Mouse (Mus musculus) small intestine, adult 2 months (tissue): Measurements from ENCODE around the gene Klhl2. TPM values are rescaled to one million over a fixed set of nuclear protein-coding genes. Genes with fewer than 3 reads are reported as not detected.
A peak's percentile ranks its signal among the peaks of the same experiment; 100 is the strongest.

Experiments used
- H3K27ac ChIP-seq: fragments of 200-500 bp; 2 replicates; pipeline ENCODE4 v1.5.1; 2012; ENCODE audit warnings: low read depth, low read length, control low read depth, inconsistent platforms; ENCODE audit not compliant: insufficient read depth
- H3K27me3 ChIP-seq: fragments of 200-500 bp; 2 replicates; pipeline ENCODE4 v1.6.1; 2012; ENCODE audit warnings: mild to moderate bottlenecking, moderate library complexity, low read length, inconsistent platforms; ENCODE audit not compliant: control insufficient read depth, insufficient read depth
- H3K36me3 ChIP-seq: fragments of 200-500 bp; 2 replicates; pipeline ENCODE4 v1.6.1; 2012; ENCODE audit warnings: mild to moderate bottlenecking, low read length, control low read depth, inconsistent platforms; ENCODE audit not compliant: control insufficient read depth, insufficient read depth
- H3K4me1 ChIP-seq: fragments of 200-500 bp; 2 replicates; pipeline ENCODE4 v1.6.1; 2012; ENCODE audit warnings: low read length, inconsistent platforms, mixed read lengths; ENCODE audit not compliant: control insufficient read depth, insufficient read depth, insufficient read length
- H3K4me3 ChIP-seq: fragments of 200-500 bp; 2 replicates; pipeline ENCODE4 v1.5.1; 2012; ENCODE audit warnings: low read depth, mild to moderate bottlenecking, control low read depth, inconsistent platforms, low read length, moderate library complexity
- CTCF ChIP-seq: fragments of 200-500 bp; IDR thresholded peaks from 2 replicates; pipeline ENCODE4 v1.5.1; 2012; ENCODE audit warnings: low read depth, mild to moderate bottlenecking, control low read depth, inconsistent platforms, low read length, moderate library complexity, mixed read lengths; ENCODE audit not compliant: insufficient replicate concordance, insufficient read length; ENCODE audit errors: extremely low read depth
- POLR2A ChIP-seq: fragments of 200-500 bp; IDR thresholded peaks from 2 replicates; pipeline ENCODE4 v1.6.1; 2012; ENCODE audit warnings: low read depth, mild to moderate bottlenecking, control low read depth, inconsistent platforms, low read length, moderate library complexity
- WGBS: fragments of 180-500 bp; shearing (Covaris S2); methylation state at CpG from one replicate; pipeline ENCODE4 v1.1.7; 2018; 5-methylcytosine and 5-hydroxymethylcytosine counted together
- polyA plus RNA-seq: library from polyadenylated mRNA; depleted of rRNA; stranded (reverse); fragments of >200 nt; gene quantifications from 2 replicates; pipeline ENCODE4 v1.2.3, GENCODE M21; 2012

Klhl2 gene
- polyA plus RNA-seq, 1 experiment, result 6.0 TPM

DNA sequence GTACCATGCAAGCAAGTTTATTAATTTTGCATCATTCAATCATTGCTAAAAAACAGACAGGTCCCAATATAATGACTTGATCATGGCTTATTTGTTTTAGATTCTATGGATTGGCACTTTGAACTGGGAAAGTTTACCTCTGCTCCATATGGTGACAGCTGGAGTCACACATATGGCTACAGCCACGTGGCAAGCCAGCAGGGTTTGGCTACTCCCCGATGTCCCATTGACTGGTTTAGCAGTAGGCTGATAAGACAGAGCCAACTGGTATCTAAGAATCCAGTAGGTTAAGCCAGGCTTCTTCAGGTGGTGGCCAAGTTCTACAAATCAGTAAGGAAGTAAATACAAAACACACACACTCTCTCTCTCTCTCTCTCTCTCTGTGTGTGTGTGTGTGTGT lies 20.4 kb upstream of the Klhl2 start:
- Histone ChIP-seq H3K4me1 (no peaks in the 10 kb centered on the region), H3K27ac (no peak overlapping the region), H3K4me3 (no peak overlapping the region), H3K36me3 (no peaks in the 10 kb centered on the region), H3K27me3 (no peaks in the 10 kb centered on the region)
- WGBS, result 26% methylated on average over 2 of the region's 2 CpGs
- TF ChIP-seq POLR2A, result no peak
- TF ChIP-seq CTCF, result no peak

DNA sequence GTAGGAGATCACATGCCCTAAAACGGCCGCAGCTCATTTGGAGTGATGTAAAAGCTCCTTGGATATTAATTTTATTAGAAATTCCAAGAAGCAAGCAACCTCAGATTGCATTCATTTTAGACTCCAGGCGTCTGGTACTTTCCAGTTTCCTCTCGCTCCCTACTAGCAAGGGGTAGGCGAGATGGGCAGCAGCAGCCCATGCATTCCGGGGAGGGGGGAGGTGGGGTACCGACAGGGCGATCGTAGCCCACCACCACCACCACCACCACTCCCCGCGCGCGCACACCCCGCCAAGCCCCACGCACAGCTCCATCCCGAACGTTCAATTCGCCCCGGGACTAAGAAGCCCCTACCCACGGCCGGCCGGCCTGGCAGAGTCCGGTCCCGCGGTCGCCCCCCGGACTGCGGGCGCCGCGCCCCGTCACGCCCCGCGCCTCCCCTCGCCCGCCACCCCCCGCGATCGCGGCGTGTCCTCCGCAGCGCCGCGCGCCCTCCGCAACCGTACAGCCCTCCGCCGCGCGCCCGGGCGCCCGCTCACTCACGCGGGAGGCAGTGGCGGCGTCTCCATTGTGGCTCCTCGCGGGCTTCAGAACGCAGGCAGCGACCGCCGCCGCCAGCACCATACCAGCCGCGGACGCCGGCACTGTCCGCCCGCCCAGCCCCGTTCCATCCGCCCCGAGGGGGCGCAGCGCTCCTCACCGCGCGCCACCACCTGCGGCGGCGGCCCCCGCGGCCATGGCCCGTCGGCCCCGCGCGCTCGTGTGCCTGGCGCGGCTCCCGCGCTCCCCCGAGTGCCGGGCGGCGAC lies 523 bp downstream of the Klhl2 start:
- Histone ChIP-seq H3K27ac (no peak overlapping the region), H3K27me3 (no peaks in the 10 kb centered on the region), H3K4me1 (peaks cover 3% of the 10 kb centered on the region; the same call in 1 of the 2 replicates), H3K4me3 (peak overlapping the region; percentile 79), H3K36me3 (no peaks in the 10 kb centered on the region)
- WGBS, result 1% methylated on average over 95 of the region's 100 CpGs
- TF ChIP-seq CTCF (no peak), POLR2A (no peak)

DNA sequence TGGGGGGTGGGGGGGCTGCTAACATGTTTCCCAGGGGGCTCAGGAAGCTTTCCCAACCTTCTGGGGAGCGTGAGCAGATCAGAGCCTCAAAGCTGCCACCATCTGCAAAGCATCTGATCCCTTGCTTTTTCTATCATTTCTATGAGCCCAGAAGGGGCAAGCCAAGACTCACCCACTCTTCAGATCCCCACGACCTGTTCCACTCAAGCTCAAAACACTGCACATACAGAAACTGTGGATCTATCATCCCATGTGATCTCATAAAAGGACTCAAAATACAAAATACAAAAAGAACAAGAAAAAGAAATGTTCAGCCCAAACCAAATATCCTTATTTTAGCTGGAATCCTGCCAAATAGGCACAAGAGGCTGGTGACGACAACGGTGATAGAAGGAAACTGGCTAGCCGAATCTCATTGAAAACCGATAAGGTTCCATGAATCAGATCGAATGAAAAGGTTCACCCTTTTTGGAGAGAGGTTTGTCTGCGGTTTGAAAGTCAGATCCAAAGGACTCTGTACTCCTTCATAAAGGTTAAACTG lies 1.5 kb downstream of the Klhl2 start:
- WGBS, result 24% methylated on average over 8 of the region's 8 CpGs
- Histone ChIP-seq H3K4me1 (peaks cover 10% of the 10 kb centered on the region; the same call in 1 of the 2 replicates), H3K36me3 (no peaks in the 10 kb centered on the region), H3K4me3 (no peak overlapping the region), H3K27me3 (no peaks in the 10 kb centered on the region), H3K27ac (no peak overlapping the region)
- TF ChIP-seq CTCF (no peak), POLR2A (no peak)

- TF ChIP-seq CTCF (no peak), POLR2A (no peak)
- Histone ChIP-seq H3K4me3 (no peak overlapping the region), H3K4me1 (peaks cover 12% of the 10 kb centered on the region; the same call in 1 of the 2 replicates), H3K27me3 (no peaks in the 10 kb centered on the region), H3K27ac (no peak overlapping the region), H3K36me3 (no peaks in the 10 kb centered on the region)
- WGBS, result 54% methylated on average over 2 of the region's 2 CpGs
Observed at GRCm38 (mm10) chr8:64847650-64848049, 2.2 kb downstream of the Klhl2 start.

GRCm38 (mm10) chr8:64847241-64847640 lies 2.6 kb downstream of the Klhl2 start:
- TF ChIP-seq CTCF (no peak), POLR2A (no peak)
- Histone ChIP-seq H3K27me3 (no peaks in the 10 kb centered on the region), H3K4me3 (no peak overlapping the region), H3K36me3 (no peaks in the 10 kb centered on the region), H3K4me1 (peaks cover 12% of the 10 kb centered on the region; the same call in 1 of the 2 replicates), H3K27ac (no peak overlapping the region)
- WGBS, result 75% methylated on average over 2 of the region's 2 CpGs

- Histone ChIP-seq H3K27ac (no peak overlapping the region), H3K4me3 (no peak overlapping the region), H3K27me3 (no peaks in the 10 kb centered on the region), H3K4me1 (peaks cover 12% of the 10 kb centered on the region; the same call in 1 of the 2 replicates), H3K36me3 (no peaks in the 10 kb centered on the region)
- TF ChIP-seq POLR2A (no peak), CTCF (no peak)
- 77% methylated on average over 7 of the region's 7 CpGs for WGBS
Observed at GRCm38 (mm10) chr8:64845314-64845713, 4.5 kb downstream of the Klhl2 start.

DNA sequence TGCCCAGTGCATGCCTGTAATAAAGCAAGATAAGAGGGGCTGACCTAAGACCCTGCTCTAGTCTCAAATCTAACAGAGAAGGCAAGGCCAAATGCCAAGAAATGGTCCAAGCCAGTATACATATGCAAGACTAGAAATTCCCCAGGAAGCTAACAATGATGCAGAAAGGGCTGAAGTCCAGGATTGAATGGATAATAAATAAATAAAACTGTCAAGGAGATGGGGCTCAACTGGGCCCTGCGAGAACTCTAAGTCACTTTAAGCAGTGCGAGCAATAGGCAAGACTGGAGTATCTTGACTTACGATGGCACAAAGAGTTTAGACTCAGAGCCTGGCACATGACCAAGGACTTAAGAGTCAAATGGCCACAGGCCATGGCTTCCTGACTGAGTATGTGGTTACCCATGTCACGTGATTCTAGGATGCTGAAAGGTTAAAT lies 5.8 kb downstream of the Klhl2 start:
- TF ChIP-seq CTCF (no peak), POLR2A (no peak)
- H3K36me3 ChIP-seq, result no peaks in the 10 kb centered on the region
- H3K27me3 ChIP-seq, result no peaks in the 10 kb centered on the region
- H3K4me3 ChIP-seq, result no peak overlapping the region
- H3K27ac ChIP-seq, result no peak overlapping the region
- WGBS, result 15% methylated on average over 4 of the region's 4 CpGs
- peaks cover 11% of the 10 kb centered on the region; the same call in 1 of the 2 replicates for H3K4me1 ChIP-seq
